Mouse (Mus musculus) cerebellum, postnatal 10 days (tissue): Measurements from ENCODE around the gene Rpap3.

ENCODE experiments used
- DNase-seq, 2 experiments: peaks; one replicate each; pipeline ENCODE4 v3.0.0; 2021; ENCODE audit warnings: mixed read lengths in 2 of 2

The Rpap3 gene

GRCm38 (mm10) chr15:97705211-97706050 lies at the start of gene Rpap3:
Rpap3 (minus strand) TSS chr15:97705825.
- DNase-seq = peak; percentile 89 to 93

GRCm38 (mm10) chr15:97755361-97755760 lies 49.7 kb upstream of the Rpap3 start:
- no peak for DNase-seq

- no peak for DNase-seq
Observed at GRCm38 (mm10) chr15:97754476-97754875, 48.9 kb upstream of the Rpap3 start.

DNA sequence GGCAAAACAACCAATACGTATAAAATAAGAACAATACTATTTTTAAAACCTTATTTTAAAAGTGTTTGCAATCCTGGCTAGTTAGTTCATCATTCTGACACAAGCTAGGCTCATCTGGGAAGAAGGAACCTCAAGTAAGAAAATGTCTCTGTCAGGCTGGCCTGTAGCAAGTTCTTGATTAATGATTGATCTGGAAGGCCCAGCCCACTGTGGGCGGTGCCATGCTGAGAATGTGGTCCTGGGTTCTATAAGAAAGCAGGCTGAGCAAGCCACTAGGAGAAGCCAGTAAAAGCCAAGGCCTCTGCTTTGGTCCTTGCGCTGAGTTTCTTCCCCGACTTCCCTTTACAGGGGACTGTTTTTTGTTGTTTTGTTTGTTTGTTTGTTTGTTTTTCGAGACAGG lies 46.9 kb upstream of the Rpap3 start:
- no peak for DNase-seq

DNA sequence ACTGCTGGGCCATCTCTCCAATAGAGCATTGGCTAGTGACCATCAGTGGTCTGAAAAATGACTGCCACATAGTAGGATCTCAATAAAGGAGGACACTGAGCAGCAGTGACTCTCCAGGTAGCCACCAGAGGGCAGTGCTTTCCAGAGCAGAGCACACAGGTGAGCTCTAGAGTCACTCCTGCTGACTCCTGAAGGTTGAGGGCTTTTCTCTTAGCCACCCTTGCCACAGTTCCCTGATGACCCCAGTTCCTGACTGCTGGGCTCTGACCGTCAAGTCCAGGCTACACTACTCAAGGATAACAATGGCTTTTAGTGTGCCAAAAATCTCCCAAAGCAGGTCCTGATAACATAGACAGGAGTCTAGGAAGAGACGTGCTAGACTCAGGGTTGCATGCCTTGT lies 46.1 kb upstream of the Rpap3 start:
- DNase-seq = no peak

- peak; percentile 94 to 97 for DNase-seq
Observed at GRCm38 (mm10) chr15:97750697-97751096, 45.1 kb upstream of the Rpap3 start.

- no peak for DNase-seq
Observed at GRCm38 (mm10) chr15:97749841-97750240, 44.2 kb upstream of the Rpap3 start.

DNA sequence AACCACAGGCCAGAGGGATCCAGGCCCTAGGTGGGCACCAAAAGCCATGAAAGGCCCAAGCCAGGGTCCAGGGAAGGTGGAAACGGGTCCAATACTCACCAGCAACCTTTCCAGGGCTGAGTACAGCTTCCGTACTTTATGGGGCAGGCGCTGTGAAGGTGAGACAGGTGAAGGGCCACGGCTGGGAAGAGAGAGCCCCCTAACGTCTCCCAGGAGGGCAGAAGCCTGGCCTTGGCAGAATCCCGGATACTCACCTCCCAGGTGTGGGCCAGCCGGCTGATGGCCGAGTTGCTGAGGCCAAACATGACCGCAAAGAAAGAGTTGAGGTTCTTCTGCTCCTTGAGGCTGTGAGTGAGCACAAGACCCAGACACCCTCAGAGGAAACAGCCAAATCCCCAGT lies 43.8 kb upstream of the Rpap3 start:
- DNase-seq = no peak

- no peak for DNase-seq
Observed at GRCm38 (mm10) chr15:97748964-97749363, 43.3 kb upstream of the Rpap3 start.

GRCm38 (mm10) chr15:97748309-97748708 lies 42.7 kb upstream of the Rpap3 start:
- DNase-seq = no peak

GRCm38 (mm10) chr15:97747486-97747885 lies 41.9 kb upstream of the Rpap3 start:
- no peak for DNase-seq

- no peak for DNase-seq
Observed at GRCm38 (mm10) chr15:97746748-97747147, 41.1 kb upstream of the Rpap3 start.

DNA sequence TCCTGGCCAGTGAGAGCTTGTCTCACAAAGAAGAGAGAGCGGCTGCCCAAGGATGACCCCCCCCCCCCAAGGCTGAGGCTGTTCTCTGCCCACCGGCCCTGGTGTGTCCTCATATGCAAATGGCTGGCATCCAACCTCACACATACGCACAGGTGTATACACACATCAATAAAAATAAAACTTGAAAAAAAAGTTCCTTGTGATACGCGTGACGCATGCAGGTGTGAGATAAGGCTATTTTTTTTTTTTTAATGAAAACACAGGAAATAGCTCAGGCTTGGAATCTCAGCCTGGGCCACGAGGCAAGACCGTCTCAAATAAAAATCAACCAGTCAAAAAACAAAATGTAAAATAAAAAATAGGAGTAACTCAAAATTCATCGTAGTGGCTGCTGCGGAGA lies 40.7 kb upstream of the Rpap3 start:
- DNase-seq = no peak

- peak in 1 of 2 experiments; percentile 26 for DNase-seq
Observed at GRCm38 (mm10) chr15:97745331-97745730, 39.7 kb upstream of the Rpap3 start.

GRCm38 (mm10) chr15:97744930-97745329 lies 39.3 kb upstream of the Rpap3 start:
- no peak for DNase-seq

DNA sequence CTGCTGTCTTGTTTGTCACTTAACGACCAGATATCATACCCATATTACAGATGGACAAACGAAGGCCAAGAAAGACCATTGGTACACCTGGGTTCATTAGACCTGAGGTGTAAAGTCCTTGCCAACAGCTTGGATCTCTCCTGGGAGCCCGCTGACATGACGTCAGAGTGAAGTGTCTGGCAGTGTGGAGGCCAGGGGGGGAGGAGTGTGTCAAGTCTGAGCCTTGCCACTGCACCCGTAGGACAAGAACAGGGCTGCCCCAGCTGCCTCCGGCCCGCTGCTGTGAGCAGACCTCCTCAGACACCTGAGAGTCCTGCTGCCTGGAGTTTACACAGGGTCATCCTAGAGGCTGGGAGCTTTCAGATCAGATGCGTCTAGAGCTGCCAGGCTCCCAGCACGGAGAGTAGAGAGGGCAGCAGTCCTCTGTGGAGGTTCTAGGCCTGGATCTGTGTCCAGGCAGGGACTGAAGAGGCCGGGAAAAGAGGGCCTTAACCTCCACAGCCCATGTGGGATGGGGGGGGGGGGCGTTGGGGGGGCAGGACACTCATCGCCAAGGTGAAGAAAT lies 38.4 kb upstream of the Rpap3 start:
- peak in 1 of 2 experiments; percentile 40 for DNase-seq

GRCm38 (mm10) chr15:97743210-97743609 lies 37.6 kb upstream of the Rpap3 start:
- no peak for DNase-seq

DNA sequence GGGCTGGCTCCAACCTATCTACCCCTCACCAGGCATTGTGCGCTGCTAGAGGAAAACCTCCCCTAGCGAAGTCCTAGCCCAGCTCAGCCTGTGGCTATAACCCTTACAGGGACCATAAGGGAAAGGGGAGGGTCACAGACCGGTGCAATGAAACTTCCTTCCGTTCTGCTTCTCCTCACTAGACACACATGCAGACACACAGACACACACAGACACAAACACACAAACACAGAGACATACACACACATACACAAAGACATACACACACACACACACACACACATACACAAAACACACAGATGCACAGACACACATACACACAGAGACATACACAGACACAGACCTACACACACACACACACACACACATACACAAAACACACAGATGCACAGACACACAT lies 37.0 kb upstream of the Rpap3 start:
- DNase-seq = no peak

- peak in 1 of 2 experiments; percentile 18 for DNase-seq
Observed at GRCm38 (mm10) chr15:97742074-97742473, 36.4 kb upstream of the Rpap3 start.

GRCm38 (mm10) chr15:97741662-97742061 lies 36.0 kb upstream of the Rpap3 start:
- peak in 1 of 2 experiments; percentile 15 for DNase-seq

GRCm38 (mm10) chr15:97740283-97740732 lies 34.7 kb upstream of the Rpap3 start:
- DNase-seq = no peak

DNA sequence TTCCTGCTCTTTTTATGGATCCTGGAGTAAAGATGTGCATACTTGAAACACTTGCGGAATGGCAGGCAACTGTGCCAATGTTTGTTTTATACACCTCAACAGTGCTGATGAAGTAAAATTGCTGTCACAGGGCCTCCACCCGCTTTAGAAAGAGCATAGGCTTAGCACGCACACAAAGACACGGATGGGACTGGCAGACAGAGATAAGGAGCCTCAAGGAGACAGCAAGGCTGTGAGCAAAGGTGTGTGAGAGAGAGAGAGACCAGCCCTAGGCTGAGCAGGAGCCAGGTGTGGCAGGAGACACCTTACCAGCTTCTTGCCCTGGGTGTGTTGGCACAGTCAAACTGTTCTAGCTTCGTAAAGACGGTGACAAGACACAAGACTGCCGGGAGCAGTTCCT lies 33.3 kb upstream of the Rpap3 start:
- no peak for DNase-seq

- DNase-seq = no peak
Observed at GRCm38 (mm10) chr15:97731988-97732387, 26.4 kb upstream of the Rpap3 start.

DNA sequence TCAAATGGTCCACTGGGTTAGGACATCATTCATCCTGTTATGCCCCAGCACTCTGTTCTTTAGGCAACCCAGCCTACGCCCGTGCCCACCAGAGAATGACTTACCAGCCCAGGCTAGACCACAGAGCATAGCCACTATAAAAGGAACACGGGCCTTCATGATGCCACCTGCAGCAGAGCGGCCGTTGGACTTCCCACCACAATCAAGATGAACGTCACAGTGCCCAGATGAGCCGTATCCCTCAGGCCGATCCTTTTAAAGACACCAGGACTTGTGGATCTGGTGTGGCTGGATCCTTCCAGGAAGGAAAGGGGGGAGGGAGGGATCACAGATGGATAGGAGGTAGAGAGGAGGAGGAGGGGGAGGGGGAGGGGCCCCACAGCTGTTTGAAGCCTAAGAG lies 25.5 kb upstream of the Rpap3 start, which contains the start of gene Endou:
TSS of gene Endou (minus strand) at position 229 of the 400 bp plus-strand sequence.
- DNase-seq = no peak
